Mouse (Mus musculus) kidney, adult 9 months (tissue): ENCODE results near the gene Fxyd7.

Experiments
- DNase-seq: peaks from one replicate; pipeline ENCODE4 v3.0.0; 2022

Gene Fxyd7

GRCm38 (mm10) chr7:30996491-30996890 is 54.8 kb downstream of the Fxyd7 start:
- no peak for DNase-seq

- no peak for DNase-seq
Measured at GRCm38 (mm10) chr7:30993986-30994385, 57.3 kb downstream of the Fxyd7 start.
